Mouse (Mus musculus): ENCODE measurements around the gene Glyctk.
A peak's percentile ranks its signal among the peaks of the same experiment; 100 is the strongest.

Gene Glyctk

DNA sequence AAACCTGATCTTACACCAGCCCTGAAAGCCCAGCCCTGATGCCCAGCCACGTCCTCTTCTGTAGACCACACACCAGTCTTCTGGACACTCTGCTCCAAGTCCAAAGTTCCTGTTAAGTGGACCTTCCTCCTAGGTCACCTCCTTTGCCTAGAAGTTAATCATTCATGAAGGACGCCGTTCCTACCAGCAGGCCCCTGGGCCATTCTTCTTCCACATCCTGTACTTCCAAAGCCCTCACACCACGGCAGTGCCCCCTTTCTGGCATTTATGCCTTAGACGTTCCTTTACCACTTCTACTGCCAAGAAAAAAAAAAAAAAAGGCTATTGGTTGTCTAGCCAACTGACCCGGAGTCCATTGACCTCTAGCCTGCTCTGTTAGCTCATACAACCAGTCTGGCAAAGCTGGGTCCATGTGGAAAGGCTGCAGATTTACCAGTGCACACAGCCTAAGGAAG lies at the start of gene Glyctk:
TSS of gene Glyctk (minus strand) at position 102 of the 455 bp plus-strand sequence.
- no peak for DNase-seq

DNA sequence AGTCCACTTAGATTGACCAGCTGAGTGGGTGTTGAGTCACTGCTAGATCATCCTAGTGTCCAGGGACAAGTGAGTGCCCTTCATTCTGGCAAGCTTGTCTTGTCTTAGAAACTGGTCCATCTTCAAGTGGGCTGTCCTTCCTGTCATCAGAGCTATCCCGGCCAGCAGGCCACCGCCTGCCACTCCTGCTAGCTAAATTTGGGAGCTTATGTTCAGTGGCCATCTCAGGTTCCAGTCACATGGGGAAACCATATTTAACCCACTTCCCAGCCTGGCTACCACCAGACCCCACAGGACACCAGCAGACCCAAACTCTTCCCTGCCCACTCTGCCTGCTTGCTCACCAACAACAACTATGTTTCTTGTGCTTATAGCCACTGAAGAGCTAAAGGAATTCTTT lies 48.6 kb upstream of the Glyctk start:
- DNase-seq, result no peak

DNA sequence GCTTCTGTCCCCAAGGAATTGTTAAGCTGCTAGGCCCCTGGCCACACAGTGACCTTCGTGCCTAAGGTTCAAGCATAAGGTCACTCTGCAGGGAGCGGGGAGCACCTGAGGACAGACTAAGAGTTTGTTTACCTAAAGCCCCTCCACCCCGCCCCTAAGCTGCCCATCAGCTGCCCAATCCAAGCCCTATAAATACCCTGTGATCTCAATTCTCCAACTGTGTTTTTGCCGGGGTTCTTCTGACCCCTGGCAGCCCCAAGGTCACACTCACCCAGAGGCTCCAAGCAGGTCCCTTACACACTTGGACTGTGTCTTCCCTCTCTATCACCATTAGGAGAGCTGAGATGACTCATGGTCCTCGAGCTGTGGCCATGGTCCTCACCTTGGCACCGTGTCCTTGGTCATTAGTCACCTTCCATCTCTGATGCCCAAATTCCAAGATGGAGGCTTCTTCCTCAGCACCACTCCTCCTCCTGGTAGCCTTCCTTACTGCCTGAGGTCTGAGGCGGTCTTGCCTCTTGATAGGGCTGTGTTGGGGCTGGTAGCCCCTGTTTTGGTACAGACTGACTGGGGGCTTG lies 47.9 kb upstream of the Glyctk start:
- DNase-seq, result no peak

DNA sequence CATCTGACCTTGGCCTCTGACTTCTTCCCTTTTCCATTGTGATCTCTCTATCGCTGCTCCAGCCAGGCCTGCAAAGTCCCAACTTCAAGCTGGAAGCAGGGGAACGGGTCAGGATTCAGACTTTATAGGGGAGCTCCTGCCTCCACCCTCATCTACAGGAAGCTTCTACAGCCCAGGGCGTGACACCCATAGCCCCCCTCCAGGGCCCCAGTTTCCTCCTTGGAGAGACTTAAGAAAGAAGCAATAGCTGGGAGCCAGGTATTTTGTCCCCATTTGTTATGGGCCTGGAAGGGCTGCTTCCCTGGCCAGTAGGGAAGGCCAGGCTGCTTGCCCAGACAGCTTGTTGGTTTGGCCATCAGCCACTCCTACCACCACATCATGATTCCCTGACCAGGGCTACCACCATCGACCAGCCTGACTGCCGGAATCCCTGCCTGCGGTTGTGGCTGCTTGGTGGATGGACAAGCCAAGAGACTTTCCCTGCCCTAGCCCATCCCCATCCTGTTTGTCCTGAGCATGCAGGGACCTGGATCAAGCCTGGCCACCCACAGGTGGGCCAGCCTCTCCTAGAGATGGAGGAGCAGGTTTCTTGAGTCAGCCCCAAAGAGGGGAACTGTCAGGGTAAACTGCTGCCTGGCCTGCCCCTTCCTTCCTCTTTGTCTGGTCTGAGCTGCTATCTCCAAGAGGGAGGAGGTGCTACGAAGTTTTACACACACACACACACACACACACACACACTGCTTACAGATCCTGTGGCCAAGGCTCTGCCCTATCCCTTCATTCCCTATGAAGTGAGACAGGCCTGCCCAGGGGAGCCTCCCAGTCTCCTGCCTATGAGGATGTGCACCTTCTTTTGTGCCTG lies 46.3 kb upstream of the Glyctk start:
- peak in 1 of 2 experiments; percentile 42 for DNase-seq

DNA sequence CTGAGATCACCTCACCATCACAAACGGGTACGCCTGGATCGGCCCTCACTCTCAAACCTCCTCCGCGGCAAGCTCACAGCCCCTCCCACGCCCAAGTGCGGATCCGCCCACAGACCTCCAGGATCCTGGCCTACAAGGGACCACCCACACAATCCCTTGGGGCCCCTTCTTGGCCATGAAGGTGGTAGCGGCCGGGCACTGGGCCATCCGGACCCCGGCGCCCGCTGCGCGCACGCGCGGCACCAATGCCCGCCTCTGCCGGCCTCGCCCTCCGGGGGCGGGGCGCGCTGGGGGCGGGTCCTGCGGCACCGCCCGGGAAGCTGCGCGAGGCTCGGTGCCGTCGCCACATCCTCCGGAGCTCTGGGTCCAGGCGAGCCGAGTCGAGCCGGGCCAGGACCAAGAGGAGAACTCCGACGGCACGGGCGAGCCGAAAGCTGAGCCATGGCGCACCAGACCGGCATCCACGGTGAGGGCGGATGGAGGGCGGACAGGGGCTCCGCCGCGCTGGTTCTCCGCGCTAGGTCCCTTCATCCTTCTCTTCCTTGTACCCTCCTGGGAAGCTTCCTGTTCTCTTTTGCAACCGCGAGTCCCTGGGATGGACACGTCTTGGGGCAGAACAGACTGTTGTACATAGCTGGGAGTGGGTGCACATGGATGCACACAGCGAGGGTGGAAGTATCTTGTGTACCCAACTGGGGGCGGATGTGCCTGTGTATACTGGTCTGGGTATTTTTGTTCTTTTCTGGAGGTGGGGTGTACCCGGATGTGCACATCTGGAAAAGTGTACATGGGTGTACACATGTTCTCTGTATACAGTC lies 45.1 kb upstream of the Glyctk start, which contains the start of gene Twf2:
TSS of gene Twf2 (plus strand) at position 290 of the 818 bp plus-strand sequence.
- DNase-seq, result peak; percentile 87 to 90

DNA sequence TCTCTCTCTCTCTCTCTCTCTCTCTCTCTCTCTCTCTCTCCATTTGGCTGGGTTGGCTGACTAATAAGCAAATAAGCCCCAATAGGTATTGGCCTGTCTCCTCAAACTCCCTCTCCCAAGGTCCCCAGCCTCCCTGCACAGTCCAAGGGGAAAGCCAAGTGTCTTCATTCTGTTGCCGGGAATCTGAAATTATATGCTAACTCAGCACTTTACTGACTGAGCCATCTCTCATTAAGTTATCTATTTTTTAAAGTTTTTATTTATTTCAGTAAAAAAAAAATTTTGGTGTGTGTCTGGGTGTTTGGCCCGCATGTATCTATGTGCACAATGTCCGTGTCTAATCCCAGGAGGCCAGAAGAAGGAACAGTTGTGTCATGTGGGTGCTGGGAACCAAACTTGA lies 44.0 kb upstream of the Glyctk start:
- DNase-seq, result no peak

DNA sequence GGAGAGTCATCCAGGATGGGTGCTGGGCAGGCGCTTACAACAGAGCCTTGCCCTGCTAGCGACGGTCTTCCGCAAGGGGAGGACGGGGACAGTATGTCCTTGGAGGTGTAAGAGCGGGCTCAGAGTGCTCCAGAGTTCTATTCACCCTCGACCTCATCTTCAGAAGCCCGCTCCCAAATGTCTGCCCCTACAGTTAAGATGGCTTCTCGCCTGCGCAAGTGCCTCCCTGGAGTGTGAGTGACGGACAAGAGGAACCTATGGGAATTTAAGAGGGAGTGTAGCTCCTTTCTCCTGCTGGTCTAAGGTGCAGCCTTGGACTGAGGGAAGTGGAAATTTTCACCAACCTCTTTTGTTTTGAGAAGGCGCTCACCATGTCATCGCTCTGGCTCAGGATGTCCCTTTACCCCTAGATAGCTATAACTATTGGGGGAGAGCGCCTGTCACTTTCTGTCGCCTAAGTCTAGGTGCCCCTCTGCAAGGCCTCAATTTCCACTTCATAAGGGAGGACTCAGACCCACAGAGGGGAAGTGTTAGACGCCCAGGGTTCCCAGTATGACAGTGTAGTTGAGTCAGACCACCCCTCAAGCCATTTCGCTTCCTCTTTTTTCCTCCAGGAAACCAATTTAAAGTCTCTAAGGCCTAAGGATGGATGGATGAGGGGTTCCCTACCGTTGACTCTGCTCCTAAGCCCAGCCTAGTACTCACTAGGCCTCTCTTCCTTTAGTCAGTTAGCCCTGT lies 41.8 kb upstream of the Glyctk start, which contains the start of gene Ppm1m:
TSS of gene Ppm1m (minus strand) at position 212 of the 738 bp plus-strand sequence.
- no peak for DNase-seq

DNA sequence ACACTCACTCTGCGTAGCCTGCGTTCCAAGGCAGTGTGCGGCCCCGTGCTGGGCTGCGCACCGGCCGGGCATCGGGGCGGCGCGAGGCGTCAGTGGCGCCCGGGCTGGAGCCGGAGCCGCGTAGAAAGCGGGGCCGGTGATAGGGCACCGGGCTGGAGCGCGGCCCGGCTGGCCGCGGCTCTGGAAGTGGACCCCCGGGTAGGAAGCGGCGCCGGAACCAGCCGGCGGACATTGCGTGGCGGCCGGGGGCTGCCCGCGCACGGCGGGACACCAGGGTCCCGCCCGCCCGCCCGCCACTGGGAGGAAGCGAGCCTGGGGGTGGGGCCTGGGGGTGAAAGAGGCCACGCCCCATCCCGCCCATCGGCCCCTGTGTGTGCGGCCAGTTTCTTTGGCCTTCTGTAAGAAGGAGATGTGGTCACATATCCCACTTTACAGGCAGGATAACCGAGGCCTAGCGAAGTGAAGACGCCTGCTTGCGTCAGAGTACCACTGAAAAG lies 41.1 kb upstream of the Glyctk start:
- DNase-seq, result peak; percentile 70 to 72

DNA sequence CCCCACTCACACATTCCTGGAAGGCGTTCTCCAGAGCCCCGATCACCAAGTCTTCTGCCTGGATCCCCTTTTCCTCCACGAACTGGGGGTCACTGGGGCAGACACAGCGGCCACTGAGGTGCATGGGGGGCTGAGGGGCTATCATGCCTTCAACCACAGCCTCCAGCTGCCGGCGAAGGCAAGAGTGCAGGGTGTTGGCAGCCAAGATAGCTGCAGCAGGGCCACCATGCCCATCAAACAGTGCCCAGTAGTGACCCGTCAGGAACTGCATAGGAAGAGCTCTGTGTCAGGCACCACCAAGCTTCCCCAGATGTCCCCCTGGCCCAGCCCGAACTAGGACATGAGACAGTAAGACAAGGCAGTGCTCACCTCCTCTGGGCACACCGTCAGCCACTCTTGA lies 39.8 kb upstream of the Glyctk start:
- no peak for DNase-seq

DNA sequence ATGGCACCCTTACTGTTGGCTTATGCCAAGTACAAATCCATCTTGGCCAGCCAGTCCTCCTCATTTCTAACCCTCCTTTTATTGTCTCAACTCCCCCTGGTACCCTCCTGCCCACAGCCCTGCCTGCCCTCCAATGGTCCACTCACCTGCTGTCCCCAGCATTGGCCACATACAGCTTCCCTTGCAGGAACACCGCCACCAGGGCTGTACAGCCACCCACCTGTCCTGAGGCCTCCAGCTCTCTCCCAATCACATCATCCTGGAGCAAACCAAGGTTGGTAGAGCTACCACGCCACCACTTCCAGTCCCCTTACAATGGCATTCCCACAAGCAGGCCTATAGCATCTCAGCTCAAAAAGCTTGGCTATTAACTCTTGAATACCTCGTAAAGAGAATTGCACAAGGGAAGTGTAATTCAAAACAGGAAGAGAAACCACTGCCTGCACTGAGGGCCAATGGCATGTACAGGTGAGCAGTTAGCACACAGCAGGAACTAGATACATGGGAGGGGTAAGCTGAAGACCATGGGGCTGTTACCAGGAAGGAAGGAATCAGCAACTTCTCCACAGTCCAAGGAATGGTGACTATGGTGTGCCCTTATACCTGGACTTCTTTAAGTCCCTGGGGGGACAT lies 39.3 kb upstream of the Glyctk start:
- no peak for DNase-seq

DNA sequence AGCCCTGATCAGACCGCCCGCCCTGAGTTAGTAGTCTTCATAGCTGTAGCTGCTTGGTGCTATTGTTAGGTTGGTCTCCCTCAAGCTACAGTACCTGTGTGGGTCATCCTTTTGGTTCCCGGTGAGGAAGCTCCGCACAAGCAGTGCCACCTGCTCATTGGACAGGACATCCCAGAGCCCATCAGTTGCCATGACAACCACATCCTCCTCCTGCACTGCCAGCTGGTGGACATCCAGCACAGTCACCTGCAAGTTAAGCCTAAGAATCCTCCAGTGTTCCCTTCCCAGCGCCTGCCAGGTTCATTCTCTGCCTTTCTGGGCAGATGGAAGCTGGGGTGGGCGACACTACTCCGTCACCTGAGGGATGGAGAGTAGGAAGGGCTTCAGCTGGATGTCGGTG lies 37.8 kb upstream of the Glyctk start:
- no peak for DNase-seq

DNA sequence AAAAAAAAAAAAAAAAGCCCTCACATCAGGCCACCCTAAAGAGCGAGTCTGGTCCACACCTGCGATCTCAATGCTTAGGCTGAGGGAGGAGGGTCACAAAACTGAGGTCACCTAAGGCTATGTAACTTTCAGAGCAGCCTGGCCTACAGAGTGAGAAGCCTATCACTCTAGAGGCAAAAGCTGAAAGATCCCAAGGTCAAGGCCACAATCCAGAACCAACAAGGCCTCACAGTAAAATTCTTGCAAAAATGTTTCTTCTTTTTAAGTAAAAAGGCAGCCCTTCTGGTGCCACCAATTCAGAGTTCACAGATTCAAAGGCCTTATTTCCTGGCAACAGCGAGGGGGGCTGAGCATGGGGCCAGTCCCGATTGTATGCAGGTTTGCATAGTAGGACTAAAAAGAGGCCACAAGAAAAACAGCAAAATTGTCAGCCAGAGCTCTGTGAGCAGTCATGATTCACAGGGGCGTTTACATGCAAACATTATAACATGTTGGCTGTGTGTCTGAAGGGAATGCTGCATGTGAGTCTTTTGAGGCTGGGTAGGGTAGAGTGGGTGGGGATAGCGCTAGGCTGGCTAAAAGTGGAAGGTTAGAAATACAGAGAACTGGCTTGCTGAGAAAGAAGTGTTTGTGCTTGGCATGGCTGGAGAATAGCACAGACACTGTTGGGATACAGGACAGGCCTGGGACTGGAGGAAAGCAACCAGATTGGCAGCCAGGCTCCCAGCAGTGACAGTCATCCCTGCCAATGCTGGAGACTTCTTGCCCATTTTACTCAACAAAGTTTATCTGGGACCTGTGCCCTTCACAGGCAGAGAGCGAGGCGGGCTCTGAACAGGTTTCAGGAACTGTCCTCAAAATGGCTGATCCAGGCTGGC lies 36.2 kb upstream of the Glyctk start:
- no peak for DNase-seq

DNA sequence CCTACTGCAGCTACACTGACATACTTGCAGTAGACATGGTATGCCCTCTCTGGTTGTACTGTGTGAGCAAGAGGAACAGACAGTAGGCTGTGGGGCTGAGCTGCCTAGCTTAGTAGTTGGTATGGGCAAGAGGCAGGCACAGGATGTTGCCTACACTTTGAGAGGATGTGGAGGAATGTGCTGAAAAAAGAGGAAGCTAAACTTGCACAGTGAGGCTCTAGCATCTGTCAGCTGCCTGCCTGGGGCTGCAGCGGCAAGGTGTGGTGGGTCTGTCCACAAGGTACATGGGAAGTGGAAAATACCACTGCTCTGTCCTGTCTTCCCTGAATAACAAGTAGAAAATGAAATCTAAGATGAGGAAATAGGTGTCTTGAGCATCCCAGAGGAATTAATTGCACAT lies 35.1 kb upstream of the Glyctk start:
- DNase-seq, result no peak

DNA sequence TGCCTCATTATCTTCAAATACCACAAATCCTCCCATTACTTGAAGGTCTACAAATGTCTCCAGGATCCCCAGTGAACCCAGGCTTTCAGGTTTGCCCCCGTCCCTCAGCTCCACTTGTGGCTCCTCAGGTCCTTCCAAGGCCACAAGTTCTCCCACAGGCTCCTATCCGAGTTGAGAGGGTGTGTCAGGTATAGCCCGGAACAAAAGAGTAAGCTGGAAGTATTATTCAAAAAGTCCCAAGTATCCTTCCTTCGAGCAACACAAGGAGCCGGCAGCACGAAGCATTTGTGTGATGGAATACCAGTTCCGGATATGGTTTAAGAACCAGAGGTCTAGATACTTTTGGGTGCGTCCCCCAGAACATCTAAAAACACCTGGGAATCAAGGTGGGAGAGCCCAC lies 34.1 kb upstream of the Glyctk start:
- DNase-seq, result no peak

DNA sequence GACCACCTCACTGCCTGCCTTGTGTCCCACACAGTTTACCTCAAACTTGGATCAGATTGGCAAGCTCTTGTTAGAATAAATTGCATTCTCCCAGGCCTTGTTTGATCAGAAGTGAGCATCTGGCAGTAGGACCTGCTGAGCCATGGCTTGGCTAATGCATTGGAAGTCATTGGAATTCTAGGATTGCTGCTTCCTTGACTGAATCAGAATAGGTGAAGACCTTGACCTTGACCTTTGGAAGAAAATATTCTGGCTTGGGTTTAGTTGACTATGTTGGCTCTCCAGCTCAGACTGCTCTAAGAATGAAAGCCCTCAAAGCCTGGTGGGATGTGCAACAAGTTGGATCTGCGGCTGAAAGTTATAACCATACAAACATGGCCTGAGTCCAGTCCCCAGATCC lies 33.4 kb upstream of the Glyctk start:
- DNase-seq, result no peak

DNA sequence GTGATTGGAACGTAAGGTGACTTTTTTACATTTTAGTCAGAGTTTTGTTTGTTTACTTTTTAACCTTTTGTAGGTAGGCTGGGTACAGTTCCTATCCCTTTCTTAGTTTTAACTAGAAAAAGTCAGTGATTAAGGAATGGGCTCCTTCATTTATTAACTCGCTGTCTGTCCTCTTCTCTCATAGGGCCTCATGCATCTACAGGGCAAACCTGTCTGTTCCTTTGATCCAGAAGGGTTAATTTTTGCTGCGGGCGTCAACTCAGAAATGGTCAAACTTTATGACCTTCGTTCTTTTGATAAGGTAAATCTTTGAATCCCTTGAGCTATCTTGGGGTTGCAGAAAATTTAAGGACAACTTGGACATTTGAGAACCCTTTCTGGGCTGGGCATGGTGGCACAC lies 26.1 kb upstream of the Glyctk start:
- no peak for DNase-seq

DNA sequence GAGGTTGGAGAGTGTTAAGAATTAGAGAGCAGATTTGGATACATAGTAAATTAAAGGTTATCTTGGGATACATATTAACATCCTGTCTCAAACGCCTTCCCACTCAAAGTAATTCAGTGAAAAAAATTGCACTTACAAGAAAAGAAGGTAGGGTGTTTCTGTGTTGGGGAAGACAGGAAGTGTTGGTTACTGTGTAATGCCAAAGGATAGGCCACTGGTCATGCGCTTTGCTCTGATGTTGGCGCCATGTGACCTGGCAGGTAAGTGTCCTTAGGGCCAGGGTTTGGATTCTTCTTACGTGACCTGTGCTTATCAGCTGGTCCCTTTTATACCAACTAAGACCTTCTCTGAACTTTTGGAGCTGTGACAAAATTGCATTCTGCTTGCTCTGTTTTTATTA lies 24.2 kb upstream of the Glyctk start:
- no peak for DNase-seq

DNA sequence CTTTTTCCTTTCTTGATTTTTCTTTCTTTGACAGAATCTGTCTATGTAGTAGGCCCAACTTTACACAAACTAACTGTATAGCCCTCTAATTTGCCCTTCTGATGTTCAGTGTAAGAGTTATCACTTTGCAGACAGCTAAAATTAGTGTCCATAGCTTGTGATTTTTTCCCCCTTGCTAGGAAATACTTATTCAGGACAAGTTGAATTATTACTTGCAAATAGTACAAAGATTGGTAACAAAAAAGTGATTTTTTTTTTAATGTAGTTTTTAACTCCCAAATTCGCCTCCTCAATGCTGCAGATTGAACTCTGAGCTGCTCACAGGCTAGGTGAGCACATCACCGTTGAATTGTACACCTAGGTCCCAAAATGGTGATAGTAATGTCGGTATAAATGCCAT lies 22.0 kb upstream of the Glyctk start:
- DNase-seq, result no peak

DNA sequence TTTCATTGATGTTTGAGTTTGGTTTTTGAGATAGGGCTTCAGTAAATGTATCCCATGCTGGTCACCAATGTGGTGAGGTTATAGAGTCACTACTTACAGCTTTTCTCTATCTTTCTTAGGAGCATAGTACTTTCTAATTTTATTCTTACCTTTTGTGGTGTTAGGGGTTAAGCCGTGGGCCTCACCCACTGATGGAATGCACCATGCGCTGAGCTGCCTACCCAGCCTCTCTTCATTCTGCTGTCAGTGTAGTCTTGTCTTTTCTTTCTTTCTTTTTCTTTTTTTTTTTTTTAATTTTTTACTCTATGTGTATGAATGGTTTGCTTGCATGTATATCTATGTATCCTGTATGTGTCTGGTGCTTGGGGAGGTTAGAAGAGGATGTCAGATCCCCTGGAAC lies 21.5 kb upstream of the Glyctk start:
- DNase-seq, result no peak

DNA sequence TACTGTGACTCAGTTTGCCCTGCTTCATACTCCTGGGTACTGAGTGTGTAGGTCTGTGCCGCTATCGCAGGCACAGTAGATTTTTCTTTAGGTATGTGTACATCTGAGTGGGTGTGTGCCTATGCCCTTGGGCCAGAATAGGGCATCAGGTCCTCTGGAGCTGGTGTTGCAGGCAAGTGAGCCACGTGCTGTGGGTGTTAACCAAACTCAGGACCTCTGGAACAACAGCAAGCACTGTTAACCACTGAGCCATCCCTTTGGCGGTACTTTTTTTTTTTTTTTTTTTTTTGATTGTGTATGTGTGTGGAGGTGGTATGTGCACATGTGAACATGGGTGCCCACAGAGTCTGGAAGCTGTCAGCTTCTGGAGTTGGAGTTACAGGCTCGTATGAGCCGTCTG lies 19.9 kb upstream of the Glyctk start:
- no peak for DNase-seq

DNA sequence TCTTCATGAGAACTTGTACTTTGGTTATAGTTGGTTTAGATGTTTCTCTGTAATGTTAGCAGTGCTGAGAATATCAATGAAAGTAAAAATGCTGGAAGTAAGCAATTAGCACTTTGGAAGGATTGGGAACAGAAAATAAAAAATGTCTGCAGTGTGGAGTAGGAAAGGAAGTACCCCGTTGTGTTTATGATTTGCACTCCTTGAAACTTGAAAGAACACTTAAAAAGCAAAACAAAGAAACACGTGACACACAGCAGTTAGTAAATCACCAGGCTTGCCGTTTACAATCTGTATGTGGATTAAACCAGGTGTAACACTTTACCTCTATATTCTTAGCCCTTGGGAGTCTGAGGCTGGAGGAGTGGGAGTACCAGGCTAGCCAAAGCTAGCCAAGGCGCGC lies 18.8 kb upstream of the Glyctk start:
- DNase-seq, result no peak
